Mouse (Mus musculus): Measurements from ENCODE around the gene Gm13277.
"Not testable (repeated sequence)": the region's sequence is repeated elsewhere in the genome, so short reads cannot be mapped to it uniquely, and the experiment has no call there.

- TF ChIP-seq GATA1, TAL1 (IDR thresholded peaks at IDR 0.05; ENCODE audit: low read length): not testable (repeated sequence)
Observed at GRCm38 (mm10) chr4:88797097-88797496, 8.7 kb downstream of the Gm13277 start, which contains the start of gene Gm13279.
